Mouse (Mus musculus): ENCODE data around the gene Cd101. TPM values are rescaled to one million over a fixed set of nuclear protein-coding genes. Genes with fewer than 3 reads are reported as not detected.

The Cd101 gene
- polyA plus RNA-seq, 1 experiment from 2014 or later = 0.09 TPM

- peaks cover 24% of the 10 kb centered on the region for H3K4me1 ChIP-seq (ENCODE audit: control insufficient read depth, insufficient read depth, low read length)
- peak; percentile 47 for ATAC-seq (ENCODE audit: insufficient read depth, low FRiP score)
- peak overlapping the region; percentile 83 for H3K27ac ChIP-seq (ENCODE audit: low read length)
- H3K9ac ChIP-seq (ENCODE audit: low read length) = 0 out of 2 replicates have a peak overlapping the region, but pooled peaks have one; percentile 11
- no peak overlapping the region for H3K4me3 ChIP-seq (replicated peaks; ENCODE audit: low read length)
- WGBS = 38% methylated on average over 10 of the region's 10 CpGs
- no peaks in the 10 kb centered on the region for H3K27me3 ChIP-seq (ENCODE audit: control insufficient read depth, insufficient read depth, low read length)
- H3K4me2 ChIP-seq (ENCODE audit: low read depth, low read length) = no peak overlapping the region
- no peaks in the 10 kb centered on the region for H3K9me3 ChIP-seq (replicated peaks; ENCODE audit: control insufficient read depth, low read length)
- no peaks in the 10 kb centered on the region for H3K36me3 ChIP-seq (ENCODE audit: control insufficient read depth, insufficient read depth, low read length)
Measured at GRCm38 (mm10) chr3:101070230-101070795, 41.0 kb upstream of the Cd101 start.

- H3K27me3 ChIP-seq (ENCODE audit: control insufficient read depth, insufficient read depth, low read length) = no peaks in the 10 kb centered on the region
- no peak overlapping the region for H3K4me3 ChIP-seq (replicated peaks; ENCODE audit: low read length)
- no peak for ATAC-seq (ENCODE audit: insufficient read depth, low FRiP score)
- WGBS = 70% methylated on average over 5 of the region's 5 CpGs
- H3K27ac ChIP-seq (ENCODE audit: low read length) = no peak overlapping the region
- no peaks in the 10 kb centered on the region for H3K9me3 ChIP-seq (replicated peaks; ENCODE audit: control insufficient read depth, low read length)
- no peaks in the 10 kb centered on the region for H3K36me3 ChIP-seq (ENCODE audit: control insufficient read depth, insufficient read depth, low read length)
- no peak overlapping the region for H3K4me2 ChIP-seq (ENCODE audit: low read depth, low read length)
- no peak overlapping the region for H3K9ac ChIP-seq (ENCODE audit: low read length)
- peaks cover 24% of the 10 kb centered on the region for H3K4me1 ChIP-seq (ENCODE audit: control insufficient read depth, insufficient read depth, low read length)
Measured at GRCm38 (mm10) chr3:101068701-101069100, 39.3 kb upstream of the Cd101 start.

GRCm38 (mm10) chr3:101066175-101066574 is 36.8 kb upstream of the Cd101 start:
- no peak overlapping the region for H3K4me2 ChIP-seq (ENCODE audit: low read depth, low read length)
- peaks cover 23% of the 10 kb centered on the region for H3K4me1 ChIP-seq (ENCODE audit: control insufficient read depth, insufficient read depth, low read length)
- 62% methylated on average over 6 of the region's 6 CpGs for WGBS
- no peaks in the 10 kb centered on the region for H3K27me3 ChIP-seq (ENCODE audit: control insufficient read depth, insufficient read depth, low read length)
- H3K27ac ChIP-seq (ENCODE audit: low read length) = peak overlapping the region; percentile 43; the same call in 1 of the 2 replicates
- no peak overlapping the region for H3K4me3 ChIP-seq (replicated peaks; ENCODE audit: low read length)
- no peak overlapping the region for H3K9ac ChIP-seq (ENCODE audit: low read length)
- H3K36me3 ChIP-seq (ENCODE audit: control insufficient read depth, insufficient read depth, low read length) = no peaks in the 10 kb centered on the region
- no peaks in the 10 kb centered on the region for H3K9me3 ChIP-seq (replicated peaks; ENCODE audit: control insufficient read depth, low read length)
- no peak for ATAC-seq (ENCODE audit: insufficient read depth, low FRiP score)

- no peak overlapping the region for H3K9ac ChIP-seq (ENCODE audit: low read length)
- H3K9me3 ChIP-seq (replicated peaks; ENCODE audit: control insufficient read depth, low read length) = no peaks in the 10 kb centered on the region
- WGBS = 82% methylated on average over 7 of the region's 7 CpGs
- no peaks in the 10 kb centered on the region for H3K36me3 ChIP-seq (ENCODE audit: control insufficient read depth, insufficient read depth, low read length)
- no peak for ATAC-seq (ENCODE audit: insufficient read depth, low FRiP score)
- no peak overlapping the region for H3K4me3 ChIP-seq (replicated peaks; ENCODE audit: low read length)
- H3K4me1 ChIP-seq (ENCODE audit: control insufficient read depth, insufficient read depth, low read length) = peaks cover 6% of the 10 kb centered on the region; the same call in 1 of the 2 replicates
- no peaks in the 10 kb centered on the region for H3K27me3 ChIP-seq (ENCODE audit: control insufficient read depth, insufficient read depth, low read length)
- H3K27ac ChIP-seq (ENCODE audit: low read length) = no peak overlapping the region
- H3K4me2 ChIP-seq (ENCODE audit: low read depth, low read length) = no peak overlapping the region
Measured at GRCm38 (mm10) chr3:101061865-101062585, 32.7 kb upstream of the Cd101 start.

- WGBS = 70% methylated on average over 4 of the region's 4 CpGs
- H3K4me3 ChIP-seq (replicated peaks; ENCODE audit: low read length) = no peak overlapping the region
- no peaks in the 10 kb centered on the region for H3K36me3 ChIP-seq (ENCODE audit: control insufficient read depth, insufficient read depth, low read length)
- H3K4me1 ChIP-seq (ENCODE audit: control insufficient read depth, insufficient read depth, low read length) = no peaks in the 10 kb centered on the region
- H3K9ac ChIP-seq (ENCODE audit: low read length) = no peak overlapping the region
- H3K4me2 ChIP-seq (ENCODE audit: low read depth, low read length) = no peak overlapping the region
- ATAC-seq (ENCODE audit: insufficient read depth, low FRiP score) = no peak
- H3K9me3 ChIP-seq (replicated peaks; ENCODE audit: control insufficient read depth, low read length) = no peaks in the 10 kb centered on the region
- no peak overlapping the region for H3K27ac ChIP-seq (ENCODE audit: low read length)
- H3K27me3 ChIP-seq (ENCODE audit: control insufficient read depth, insufficient read depth, low read length) = no peaks in the 10 kb centered on the region
Measured at GRCm38 (mm10) chr3:101059214-101059613, 29.9 kb upstream of the Cd101 start.

- Histone ChIP-seq H3K27me3 (ENCODE audit: control insufficient read depth, insufficient read depth, low read length) (no peaks in the 10 kb centered on the region), H3K4me2 (ENCODE audit: low read depth, low read length) (no peak overlapping the region), H3K27ac (ENCODE audit: low read length) (no peak overlapping the region), H3K4me3 (replicated peaks; ENCODE audit: low read length) (no peak overlapping the region), H3K9ac (ENCODE audit: low read length) (no peak overlapping the region), H3K9me3 (replicated peaks; ENCODE audit: control insufficient read depth, low read length) (no peaks in the 10 kb centered on the region), H3K4me1 (ENCODE audit: control insufficient read depth, insufficient read depth, low read length) (no peaks in the 10 kb centered on the region), H3K36me3 (ENCODE audit: control insufficient read depth, insufficient read depth, low read length) (no peaks in the 10 kb centered on the region)
- no peak for ATAC-seq (ENCODE audit: insufficient read depth, low FRiP score)
- 92% methylated on average over 2 of the region's 2 CpGs for WGBS
Measured at GRCm38 (mm10) chr3:101058203-101058602, 28.8 kb upstream of the Cd101 start.

- Histone ChIP-seq H3K9me3 (replicated peaks; ENCODE audit: control insufficient read depth, low read length) (no peaks in the 10 kb centered on the region), H3K4me1 (ENCODE audit: control insufficient read depth, insufficient read depth, low read length) (no peaks in the 10 kb centered on the region), H3K4me3 (replicated peaks; ENCODE audit: low read length) (no peak overlapping the region), H3K9ac (ENCODE audit: low read length) (no peak overlapping the region), H3K27ac (ENCODE audit: low read length) (no peak overlapping the region), H3K36me3 (ENCODE audit: control insufficient read depth, insufficient read depth, low read length) (no peaks in the 10 kb centered on the region), H3K4me2 (ENCODE audit: low read depth, low read length) (no peak overlapping the region), H3K27me3 (ENCODE audit: control insufficient read depth, insufficient read depth, low read length) (no peaks in the 10 kb centered on the region)
- ATAC-seq (ENCODE audit: insufficient read depth, low FRiP score) = no peak
- WGBS = 73% methylated on average over 8 of the region's 8 CpGs
Measured at GRCm38 (mm10) chr3:101055216-101055615, 25.9 kb upstream of the Cd101 start.

GRCm38 (mm10) chr3:101051601-101052000 is 22.2 kb upstream of the Cd101 start:
- H3K27ac ChIP-seq (ENCODE audit: low read length) = peak overlapping the region; percentile 11; the same call in 1 of the 2 replicates
- 61% methylated on average over 4 of the region's 4 CpGs for WGBS
- ATAC-seq (ENCODE audit: insufficient read depth, low FRiP score) = no peak
- H3K27me3 ChIP-seq (ENCODE audit: control insufficient read depth, insufficient read depth, low read length) = no peaks in the 10 kb centered on the region
- H3K9ac ChIP-seq (ENCODE audit: low read length) = no peak overlapping the region
- no peaks in the 10 kb centered on the region for H3K9me3 ChIP-seq (replicated peaks; ENCODE audit: control insufficient read depth, low read length)
- no peak overlapping the region for H3K4me3 ChIP-seq (replicated peaks; ENCODE audit: low read length)
- no peak overlapping the region for H3K4me2 ChIP-seq (ENCODE audit: low read depth, low read length)
- H3K4me1 ChIP-seq (ENCODE audit: control insufficient read depth, insufficient read depth, low read length) = peaks cover 4% of the 10 kb centered on the region; the same call in 1 of the 2 replicates
- H3K36me3 ChIP-seq (ENCODE audit: control insufficient read depth, insufficient read depth, low read length) = no peaks in the 10 kb centered on the region

GRCm38 (mm10) chr3:101049997-101050396 is 20.6 kb upstream of the Cd101 start:
- no peak for ATAC-seq (ENCODE audit: insufficient read depth, low FRiP score)

More at GRCm38 (mm10) chr3:101049997-101050396, 20.6 kb upstream of the Cd101 start:
- Histone ChIP-seq H3K9me3 (replicated peaks; ENCODE audit: control insufficient read depth, low read length) (no peaks in the 10 kb centered on the region), H3K9ac (ENCODE audit: low read length) (no peak overlapping the region), H3K4me1 (ENCODE audit: control insufficient read depth, insufficient read depth, low read length) (peaks cover 6% of the 10 kb centered on the region), H3K4me3 (replicated peaks; ENCODE audit: low read length) (no peak overlapping the region), H3K27me3 (ENCODE audit: control insufficient read depth, insufficient read depth, low read length) (no peaks in the 10 kb centered on the region), H3K27ac (ENCODE audit: low read length) (no peak overlapping the region), H3K36me3 (ENCODE audit: control insufficient read depth, insufficient read depth, low read length) (no peaks in the 10 kb centered on the region), H3K4me2 (ENCODE audit: low read depth, low read length) (no peak overlapping the region)
- 67% methylated on average over 9 of the region's 9 CpGs for WGBS

All from stomach, embryonic 16.5 days (tissue).